Mouse (Mus musculus) forebrain, postnatal 0 days (tissue): ENCODE measurements at regions not wholly inside any gene's neighbourhood (a gene's known extent, or its start where the extent isn't known, plus 50 kb on each side); places are given as distances from the start of the nearest gene placed in this dataset.

ENCODE experiments used
- ATAC-seq: fragments of 200-750 bp; cut with Nextera tagmentation; 2 replicates; pipeline ENCODE4 v1.8.0; 2017; ENCODE audit warnings: mild to moderate bottlenecking, moderate library complexity
- DNase-seq: peaks from one replicate; pipeline ENCODE4 v3.0.0-alpha.2; 2015
- H3K27ac ChIP-seq: fragments of 300-500 bp; sonication (generic); 2 replicates; pipeline ENCODE4 v1.5.1; 2014; ENCODE audit warnings: low read depth, mild to moderate bottlenecking, antibody characterized with exemption, low read length, moderate library complexity, mixed read lengths
- H3K27me3 ChIP-seq: fragments of 300-500 bp; sonication (generic); 2 replicates; pipeline ENCODE4 v1.6.1; 2014; ENCODE audit warnings: mild to moderate bottlenecking, low read length, mixed read lengths; ENCODE audit not compliant: insufficient read depth
- H3K36me3 ChIP-seq: fragments of 300-500 bp; sonication (generic); 2 replicates; pipeline ENCODE4 v1.6.1; 2014; ENCODE audit warnings: mild to moderate bottlenecking, moderate library complexity; ENCODE audit not compliant: insufficient read depth
- H3K4me1 ChIP-seq: fragments of 300-500 bp; sonication (generic); 2 replicates; pipeline ENCODE4 v1.6.1; 2014; ENCODE audit warnings: antibody characterized with exemption; ENCODE audit not compliant: insufficient read depth
- H3K4me2 ChIP-seq: fragments of 300-500 bp; sonication (generic); 2 replicates; pipeline ENCODE4 v1.6.1; 2014; ENCODE audit warnings: low read depth, mild to moderate bottlenecking, moderate library complexity
- H3K4me3 ChIP-seq: fragments of 300-500 bp; sonication (generic); 2 replicates; pipeline ENCODE4 v1.5.1; 2014; ENCODE audit warnings: low read depth, low read length, mixed read lengths
- H3K9ac ChIP-seq: fragments of 300-500 bp; sonication (generic); 2 replicates; pipeline ENCODE4 v1.6.1; 2014; ENCODE audit warnings: mild to moderate bottlenecking
- H3K9me3 ChIP-seq: fragments of 300-500 bp; sonication (generic); 2 replicates; pipeline ENCODE4 v1.6.1; 2016; ENCODE audit warnings: low read length
- CTCF ChIP-seq: sonication (generic); IDR thresholded peaks from 2 replicates; pipeline ENCODE4 v1.5.1; 2016; ENCODE audit warnings: antibody characterized with exemption, control low read depth, low read depth
- WGBS: fragments of 180-500 bp; shearing (Covaris S2); extraction: QIAGEN DNeasy Blood & Tissue Kit; methylation state at CpG from one replicate; pipeline ENCODE4 v1.1.7; 2014; 5-methylcytosine and 5-hydroxymethylcytosine counted together

- Histone ChIP-seq H3K27me3 (no peaks in the 10 kb centered on the region), H3K4me1 (no peaks in the 10 kb centered on the region), H3K4me2 (no peak overlapping the region), H3K9me3 (no peaks in the 10 kb centered on the region), H3K9ac (no peak overlapping the region), H3K27ac (no peak overlapping the region), H3K4me3 (no peak overlapping the region), H3K36me3 (no peaks in the 10 kb centered on the region)
- no peak for DNase-seq
- TF ChIP-seq CTCF = no peak
- 75% methylated on average over 5 of the region's 5 CpGs for WGBS
- no peak for ATAC-seq
Observed at GRCm38 (mm10) chr6:53765302-53765701, 55.3 kb downstream of the Tril start.

DNA sequence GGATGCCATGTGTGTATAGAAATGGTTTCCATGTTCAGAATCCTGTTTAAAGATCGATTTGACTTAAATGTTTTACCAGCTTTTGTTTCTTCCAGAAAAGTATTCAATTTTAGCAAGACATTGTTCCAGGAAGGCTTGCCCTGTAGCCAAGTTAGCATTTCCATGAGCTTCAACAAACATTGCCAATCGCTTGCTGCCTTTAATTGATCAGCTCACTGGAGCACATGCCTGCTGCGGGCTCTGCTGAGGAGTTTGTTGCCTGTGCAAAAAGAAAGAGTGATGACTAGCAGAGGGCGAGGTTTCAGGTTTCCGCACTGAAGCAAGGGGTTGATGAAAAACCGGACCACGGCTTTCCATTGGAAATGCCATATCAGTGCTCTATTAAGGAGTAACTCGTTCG, 58.0 kb downstream of the Tril start:
- no peaks in the 10 kb centered on the region for H3K9me3 ChIP-seq
- H3K27me3 ChIP-seq = no peaks in the 10 kb centered on the region
- ATAC-seq = no peak
- no peaks in the 10 kb centered on the region for H3K36me3 ChIP-seq
- DNase-seq = no peak
- no peak overlapping the region for H3K4me3 ChIP-seq
- H3K27ac ChIP-seq = no peak overlapping the region
- H3K9ac ChIP-seq = no peak overlapping the region
- 84% methylated on average over 9 of the region's 9 CpGs for WGBS
- no peak for TF ChIP-seq CTCF
- no peak overlapping the region for H3K4me2 ChIP-seq
- no peaks in the 10 kb centered on the region for H3K4me1 ChIP-seq

DNA sequence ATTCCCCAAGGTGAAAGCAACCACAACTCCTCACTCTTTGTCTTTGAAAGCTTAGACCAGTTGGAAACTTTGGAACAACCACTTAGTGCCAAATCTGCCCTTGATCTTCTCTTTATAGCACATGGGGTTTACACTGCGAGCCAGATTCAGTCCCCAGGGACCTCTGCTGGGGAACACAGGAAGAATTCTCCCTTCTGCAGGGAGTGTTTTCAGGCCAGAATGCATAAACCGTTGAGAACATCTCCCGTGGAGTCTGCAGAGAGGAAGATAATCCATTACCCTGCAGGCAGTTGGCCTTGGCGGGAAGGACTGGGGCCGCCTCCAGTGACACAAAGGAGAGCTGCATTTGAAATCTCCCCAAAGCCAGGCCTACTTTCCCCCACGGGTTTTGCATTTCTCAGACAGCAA, 60.0 kb downstream of the Tril start:
- DNase-seq (peak; percentile 51), ATAC-seq (peak; percentile 54; the same call in 1 of the 2 replicates)
- no peaks in the 10 kb centered on the region for H3K4me1 ChIP-seq
- H3K9ac ChIP-seq = no peak overlapping the region
- peak; percentile 52 for TF ChIP-seq CTCF
- 10% methylated on average over 6 of the region's 6 CpGs for WGBS
- no peak overlapping the region for H3K4me2 ChIP-seq
- H3K9me3 ChIP-seq = no peaks in the 10 kb centered on the region
- no peaks in the 10 kb centered on the region for H3K27me3 ChIP-seq
- no peaks in the 10 kb centered on the region for H3K36me3 ChIP-seq
- H3K27ac ChIP-seq = no peak overlapping the region
- H3K4me3 ChIP-seq = no peak overlapping the region

- Histone ChIP-seq H3K9ac (no peak overlapping the region), H3K4me1 (no peaks in the 10 kb centered on the region), H3K9me3 (no peaks in the 10 kb centered on the region), H3K36me3 (no peaks in the 10 kb centered on the region), H3K27me3 (no peaks in the 10 kb centered on the region), H3K27ac (no peak overlapping the region), H3K4me3 (no peak overlapping the region), H3K4me2 (no peak overlapping the region)
- no peak for TF ChIP-seq CTCF
- DNase-seq (no peak), ATAC-seq (no peak; the same call in 1 of the 2 replicates)
- WGBS = 15% methylated on average over 3 of the region's 3 CpGs
Observed at GRCm38 (mm10) chr6:53759686-53760306, 60.8 kb downstream of the Tril start.

DNA sequence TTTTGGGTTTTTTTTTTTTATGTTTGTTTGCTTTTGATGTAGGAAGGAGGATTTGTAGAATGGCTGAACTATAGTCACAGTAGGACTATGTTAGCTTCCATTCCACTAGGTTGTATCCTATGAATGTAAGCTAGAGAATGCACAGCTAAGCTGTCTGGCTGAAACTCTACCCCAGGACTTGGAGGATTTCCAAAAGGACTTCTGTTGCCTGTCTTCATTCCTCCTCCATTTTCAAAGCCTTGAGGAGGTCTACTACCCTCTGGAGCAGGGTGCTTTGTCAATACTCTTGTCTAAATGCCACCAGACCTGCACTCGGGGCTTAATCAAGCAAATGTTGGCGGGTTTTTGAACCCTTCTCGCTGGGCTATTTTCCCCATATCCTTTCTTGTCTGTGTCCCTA, 66.3 kb downstream of the Tril start:
- no peak overlapping the region for H3K4me3 ChIP-seq
- H3K4me2 ChIP-seq = no peak overlapping the region
- no peaks in the 10 kb centered on the region for H3K4me1 ChIP-seq
- no peak for DNase-seq
- no peak for ATAC-seq
- H3K27ac ChIP-seq = no peak overlapping the region
- TF ChIP-seq CTCF = no peak
- no peaks in the 10 kb centered on the region for H3K36me3 ChIP-seq
- no peak overlapping the region for H3K9ac ChIP-seq
- no peaks in the 10 kb centered on the region for H3K9me3 ChIP-seq
- 76% methylated on average over 3 of the region's 3 CpGs for WGBS
- no peaks in the 10 kb centered on the region for H3K27me3 ChIP-seq

GRCm38 (mm10) chr6:53750539-53750938, 70.1 kb downstream of the Tril start:
- Histone ChIP-seq H3K27me3 (no peaks in the 10 kb centered on the region), H3K27ac (no peak overlapping the region), H3K4me3 (no peak overlapping the region), H3K4me2 (no peak overlapping the region), H3K36me3 (no peaks in the 10 kb centered on the region), H3K9me3 (no peaks in the 10 kb centered on the region), H3K9ac (no peak overlapping the region), H3K4me1 (no peaks in the 10 kb centered on the region)
- ATAC-seq (no peak), DNase-seq (no peak)
- WGBS = 91% methylated on average over 6 of the region's 6 CpGs
- TF ChIP-seq CTCF = no peak
